Mouse (Mus musculus) lung, adult 2 months (tissue): ENCODE results near the gene Gm17349.

ENCODE experiments used
- CTCF ChIP-seq: fragments of 200-500 bp; IDR thresholded peaks from 2 replicates; pipeline ENCODE4 v1.5.1; 2011; ENCODE audit warnings: mild to moderate bottlenecking, low read length, control low read depth; ENCODE audit not compliant: insufficient read depth
- POLR2A ChIP-seq: fragments of 200-500 bp; IDR thresholded peaks from 2 replicates; pipeline ENCODE4 v1.6.1; 2011; ENCODE audit warnings: low read depth, mild to moderate bottlenecking, control low read depth, low read length, borderline replicate concordance; ENCODE audit errors: extremely low read depth

GRCm38 (mm10) chr15:99674866-99675265, 30.4 kb downstream of the Gm17349 start:
- TF ChIP-seq CTCF (no peak), POLR2A (no peak)
